Mouse (Mus musculus): ENCODE measurements around the gene Six3.

DNA sequence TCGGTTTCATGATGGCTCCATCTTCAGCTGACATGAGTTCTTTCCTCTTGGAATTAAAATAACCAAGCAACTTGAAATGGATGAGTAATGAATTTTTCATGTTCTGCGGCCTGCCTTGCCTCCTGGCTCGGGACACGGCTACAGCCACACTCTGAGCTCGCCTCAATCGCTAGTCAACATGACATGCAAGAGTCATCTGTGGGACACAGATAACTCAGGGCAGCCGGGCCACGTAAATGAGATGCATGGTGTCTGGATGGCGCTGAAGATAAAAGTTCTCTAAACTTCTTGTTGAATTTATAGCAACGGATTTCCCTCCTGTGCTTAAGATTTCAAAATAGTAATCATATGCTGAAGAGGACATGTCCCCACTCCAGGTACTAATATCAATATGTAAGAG is 34.1 kb upstream of the Six3 start:
- TF ChIP-seq CTCF (IDR thresholded peaks at IDR 0.05; ENCODE audit: control insufficient read depth, insufficient read depth, insufficient replicate concordance, low read depth, low read length) (no peak), POLR2A (IDR thresholded peaks at IDR 0.05; ENCODE audit: control insufficient read depth, low read depth, low read length) (no peak)

Data from testis, adult 2 months (tissue).